Mouse (Mus musculus) midbrain, postnatal 0 days (tissue): ENCODE results near the gene Rab42. TPM values are rescaled to one million over a fixed set of nuclear protein-coding genes. Genes with fewer than 3 reads are reported as not detected.

ENCODE experiments used
- ATAC-seq: fragments of 200-750 bp; cut with Nextera tagmentation; 2 replicates; pipeline ENCODE4 v1.8.0; 2017; ENCODE audit warnings: moderate number of reproducible peaks, mild to moderate bottlenecking, moderate TSS enrichment, moderate library complexity; ENCODE audit not compliant: low FRiP score
- DNase-seq: peaks from one replicate; pipeline ENCODE4 v3.0.0-alpha.2; 2015; ENCODE audit warnings: low spot score
- H3K27ac ChIP-seq: fragments of 300-500 bp; sonication (generic); 2 replicates; pipeline ENCODE4 v1.5.1; 2014; ENCODE audit warnings: low read depth, mild to moderate bottlenecking, low read length, mixed read lengths
- H3K27me3 ChIP-seq: fragments of 300-500 bp; sonication (generic); 2 replicates; pipeline ENCODE4 v1.6.1; 2014; ENCODE audit warnings: low read length, control low read depth, mixed read lengths; ENCODE audit not compliant: insufficient read depth
- H3K36me3 ChIP-seq: fragments of 300-500 bp; sonication (generic); 2 replicates; pipeline ENCODE4 v1.6.1; 2014; ENCODE audit warnings: low read length, control low read depth, mixed read lengths; ENCODE audit not compliant: insufficient read depth
- H3K4me1 ChIP-seq: fragments of 300-500 bp; sonication (generic); 2 replicates; pipeline ENCODE4 v1.6.1; 2014; ENCODE audit warnings: mild to moderate bottlenecking, control low read depth, antibody characterized with exemption, low read length, mixed read lengths; ENCODE audit not compliant: insufficient read depth
- H3K4me2 ChIP-seq: fragments of 300-500 bp; sonication (generic); 2 replicates; pipeline ENCODE4 v1.6.1; 2014; ENCODE audit warnings: low read depth, mild to moderate bottlenecking, low read length, mixed read lengths; ENCODE audit not compliant: poor library complexity, severe bottlenecking
- H3K4me3 ChIP-seq: fragments of 300-500 bp; sonication (generic); 2 replicates; pipeline ENCODE4 v1.5.1; 2014; ENCODE audit warnings: low read depth, mild to moderate bottlenecking, low read length, moderate library complexity
- H3K9ac ChIP-seq: fragments of 300-500 bp; sonication (generic); replicated peaks from 2 replicates; pipeline ENCODE4 v1.6.1; 2014; ENCODE audit warnings: mild to moderate bottlenecking, low read length, moderate library complexity, mixed read lengths; ENCODE audit not compliant: poor library complexity, severe bottlenecking
- H3K9me3 ChIP-seq: fragments of 300-500 bp; sonication (generic); 2 replicates; pipeline ENCODE4 v1.6.1; 2016; ENCODE audit warnings: low read length, control low read depth
- CTCF ChIP-seq: IDR thresholded peaks from 2 replicates; pipeline ENCODE4 v1.5.1; 2016; ENCODE audit warnings: antibody characterized with exemption, mild to moderate bottlenecking
- whole genome bisulfite sequencing: fragments of 180-500 bp; shearing (Covaris S2); extraction: QIAGEN DNeasy Blood & Tissue Kit; methylation state at CpG from one replicate; pipeline ENCODE4 v1.1.7; 2014; 5-methylcytosine and 5-hydroxymethylcytosine counted together
- polyA plus RNA-seq: library from polyadenylated mRNA; unstranded; fragments of >200 nt; fragmentation: Nextera tagmentation; extraction: Ambion mirVana; gene quantifications from 2 replicates; pipeline ENCODE4 v1.2.1, GENCODE M21; 2015
- total RNA-seq: library from RNA; depleted of rRNA; stranded (reverse); fragments of >200 nt; gene quantifications from 2 replicates; pipeline ENCODE4 v1.2.3, GENCODE M21; 2014

The Rab42 gene
- total and polyA plus RNA-seq, 2 experiments from 2014 or later, result 3.3 to 4.2 TPM

- no peak for ATAC-seq
- Histone ChIP-seq H3K27me3 (no peaks in the 10 kb centered on the region), H3K4me3 (no peak overlapping the region), H3K9me3 (no peaks in the 10 kb centered on the region), H3K4me2 (no peak overlapping the region), H3K4me1 (peaks cover 7% of the 10 kb centered on the region; the same call in 1 of the 2 replicates), H3K36me3 (no peaks in the 10 kb centered on the region), H3K27ac (no peak overlapping the region), H3K9ac (no peak overlapping the region)
- WGBS, result 61% methylated on average over 3 of the region's 3 CpGs
- DNase-seq, result no peak
- TF ChIP-seq CTCF, result no peak
These were observed 43.5 kb upstream of the Rab42 start for GRCm38 (mm10) chr4:132346661-132347060.

GRCm38 (mm10) chr4:132346261-132346660, 43.1 kb upstream of the Rab42 start:
- H3K4me2 ChIP-seq, result no peak overlapping the region; the same call in 1 of the 2 replicates
- no peak overlapping the region for H3K4me3 ChIP-seq
- TF ChIP-seq CTCF, result no peak
- ATAC-seq, result no peak
- no peak for DNase-seq
- H3K9ac ChIP-seq, result 0 out of 2 replicates have a peak overlapping the region, but pooled peaks have one; percentile 15
- H3K27me3 ChIP-seq, result no peaks in the 10 kb centered on the region
- H3K9me3 ChIP-seq, result no peaks in the 10 kb centered on the region
- H3K27ac ChIP-seq, result no peak overlapping the region
- H3K36me3 ChIP-seq, result no peaks in the 10 kb centered on the region
- peaks cover 7% of the 10 kb centered on the region; the same call in 1 of the 2 replicates for H3K4me1 ChIP-seq
- 87% methylated on average over 4 of the region's 4 CpGs for whole genome bisulfite sequencing

GRCm38 (mm10) chr4:132345843-132346212, 42.6 kb upstream of the Rab42 start:
- Histone ChIP-seq H3K4me3 (peak overlapping the region; percentile 83), H3K27me3 (no peaks in the 10 kb centered on the region), H3K4me1 (peaks cover 7% of the 10 kb centered on the region; the same call in 1 of the 2 replicates), H3K4me2 (peak overlapping the region; percentile 96; the same call in 1 of the 2 replicates), H3K9me3 (no peaks in the 10 kb centered on the region), H3K9ac (0 out of 2 replicates have a peak overlapping the region, but pooled peaks have one; percentile 15), H3K27ac (no peak overlapping the region), H3K36me3 (no peaks in the 10 kb centered on the region)
- 46% methylated on average over 5 of the region's 5 CpGs for WGBS
- TF ChIP-seq CTCF, result no peak
- ATAC-seq, result no peak
- DNase-seq, result no peak

- no peaks in the 10 kb centered on the region for H3K9me3 ChIP-seq
- WGBS, result under 1% methylated on average over 78 of the region's 83 CpGs
- peaks cover 7% of the 10 kb centered on the region; the same call in 1 of the 2 replicates for H3K4me1 ChIP-seq
- no peaks in the 10 kb centered on the region for H3K27me3 ChIP-seq
- DNase-seq (peak; percentile 90), ATAC-seq (peak; percentile 87)
- H3K9ac ChIP-seq, result peak overlapping the region; percentile 61
- TF ChIP-seq CTCF, result peak; percentile 97
- H3K27ac ChIP-seq, result no peak overlapping the region
- peak overlapping the region; percentile 96 for H3K4me2 ChIP-seq
- H3K4me3 ChIP-seq, result peak overlapping the region; percentile 83
- no peaks in the 10 kb centered on the region for H3K36me3 ChIP-seq
These were observed 42.1 kb upstream of the Rab42 start for GRCm38 (mm10) chr4:132345135-132345842.

- H3K4me2 ChIP-seq, result peak overlapping the region; percentile 96
- no peak for TF ChIP-seq CTCF
- WGBS, result 8% methylated on average over 13 of the region's 13 CpGs
- ATAC-seq, result no peak
- DNase-seq, result no peak
- H3K27me3 ChIP-seq, result no peaks in the 10 kb centered on the region
- peak overlapping the region; percentile 61; the same call in 1 of the 2 replicates for H3K9ac ChIP-seq
- no peaks in the 10 kb centered on the region for H3K9me3 ChIP-seq
- peaks cover 7% of the 10 kb centered on the region; the same call in 1 of the 2 replicates for H3K4me1 ChIP-seq
- peak overlapping the region; percentile 83 for H3K4me3 ChIP-seq
- H3K27ac ChIP-seq, result no peak overlapping the region
- 0 out of 2 replicates have a peak, but pooled peaks cover 2% of the 10 kb centered on the region for H3K36me3 ChIP-seq
These were observed 41.4 kb upstream of the Rab42 start for GRCm38 (mm10) chr4:132344403-132345134.

- no peak overlapping the region for H3K4me3 ChIP-seq
- 0 out of 2 replicates have a peak, but pooled peaks cover 14% of the 10 kb centered on the region for H3K36me3 ChIP-seq
- H3K27ac ChIP-seq, result no peak overlapping the region
- H3K9me3 ChIP-seq, result no peaks in the 10 kb centered on the region
- 81% methylated on average over 3 of the region's 3 CpGs for WGBS
- no peaks in the 10 kb centered on the region for H3K27me3 ChIP-seq
- DNase-seq (no peak), ATAC-seq (no peak)
- no peak overlapping the region for H3K9ac ChIP-seq
- H3K4me1 ChIP-seq, result peaks cover 7% of the 10 kb centered on the region; the same call in 1 of the 2 replicates
- TF ChIP-seq CTCF, result no peak
- H3K4me2 ChIP-seq, result no peak overlapping the region
These were observed 38.3 kb upstream of the Rab42 start for GRCm38 (mm10) chr4:132341451-132341850.
